Mouse (Mus musculus): ENCODE data around the gene Trpc4.
A peak's percentile ranks its signal among the peaks of the same experiment; 100 is the strongest.

Gene Trpc4

GRCm38 (mm10) chr3:54266943-54267342, 111.1 kb downstream of the Trpc4 start:
- no peak for DNase-seq (ENCODE audit: low read depth, low spot score)

- DNase-seq (ENCODE audit: low read depth, low spot score) = peak; percentile 47
These were observed 113.3 kb downstream of the Trpc4 start for GRCm38 (mm10) chr3:54269180-54269579.

GRCm38 (mm10) chr3:54274651-54275050, 118.8 kb downstream of the Trpc4 start:
- no peak for DNase-seq (ENCODE audit: low read depth, low spot score)

- DNase-seq (ENCODE audit: low read depth, low spot score) = no peak
These were observed 133.9 kb downstream of the Trpc4 start for GRCm38 (mm10) chr3:54289731-54290130.

GRCm38 (mm10) chr3:54310604-54311003, 154.8 kb downstream of the Trpc4 start:
- no peak for DNase-seq (ENCODE audit: low read depth, low spot score)

GRCm38 (mm10) chr3:54314055-54314454, 158.2 kb downstream of the Trpc4 start:
- DNase-seq (ENCODE audit: low read depth, low spot score) = no peak

- DNase-seq (ENCODE audit: low read depth, low spot score) = no peak
These were observed 197.2 kb downstream of the Trpc4 start for GRCm38 (mm10) chr3:54352891-54353652.

- DNase-seq (ENCODE audit: low read depth, low spot score) = peak; percentile 30
These were observed 201.7 kb downstream of the Trpc4 start for GRCm38 (mm10) chr3:54357561-54357960.

GRCm38 (mm10) chr3:54358463-54359189, 202.8 kb downstream of the Trpc4 start:
- no peak for DNase-seq (ENCODE audit: low read depth, low spot score)

GRCm38 (mm10) chr3:54360897-54361296, 205.1 kb downstream of the Trpc4 start, which contains the start of gene Postn:
Postn (plus strand) TSS chr3:54361109.
- no peak for DNase-seq (ENCODE audit: low read depth, low spot score)

GRCm38 (mm10) chr3:54361656-54362055, 205.8 kb downstream of the Trpc4 start:
- DNase-seq (ENCODE audit: low read depth, low spot score) = no peak
